Mouse (Mus musculus) intestine, embryonic 16.5 days (tissue): Measurements from ENCODE around the gene Gm11758. TPM values are rescaled to one million over a fixed set of nuclear protein-coding genes. Genes with fewer than 3 reads are reported as not detected.
A peak's percentile ranks its signal among the peaks of the same experiment; 100 is the strongest.
"Not testable (repeated sequence)": the region's sequence is repeated elsewhere in the genome, so short reads cannot be mapped to it uniquely, and the experiment has no call there.

Experiments used
- ATAC-seq: fragments of 200-750 bp; cut with Nextera tagmentation; 2 replicates; pipeline ENCODE4 v1.8.0; 2017; ENCODE audit warnings: moderate TSS enrichment, moderate library complexity
- H3K27ac ChIP-seq: fragments of 300-500 bp; sonication (generic); 2 replicates; pipeline ENCODE4 v1.5.1; 2014; ENCODE audit warnings: mild to moderate bottlenecking, low read length
- H3K27me3 ChIP-seq: fragments of 300-500 bp; sonication (generic); replicated peaks from 2 replicates; pipeline ENCODE4 v1.6.1; 2014; ENCODE audit warnings: low read length, control low read depth, mixed read lengths; ENCODE audit not compliant: control insufficient read depth, insufficient read depth
- H3K36me3 ChIP-seq: fragments of 300-500 bp; sonication (generic); 2 replicates; pipeline ENCODE4 v1.6.1; 2014; ENCODE audit warnings: low read length, control low read depth; ENCODE audit not compliant: control insufficient read depth, insufficient read depth
- H3K4me1 ChIP-seq: fragments of 300-500 bp; sonication (generic); 2 replicates; pipeline ENCODE4 v1.6.1; 2014; ENCODE audit warnings: low read length, control low read depth, mixed read lengths; ENCODE audit not compliant: control insufficient read depth, insufficient read depth
- H3K4me2 ChIP-seq: fragments of 300-500 bp; sonication (generic); 2 replicates; pipeline ENCODE4 v1.6.1; 2014; ENCODE audit warnings: low read depth, low read length, control low read depth
- H3K4me3 ChIP-seq: fragments of 300-500 bp; sonication (generic); 2 replicates; pipeline ENCODE4 v1.5.1; 2014; ENCODE audit warnings: mild to moderate bottlenecking, low read length
- H3K9ac ChIP-seq: fragments of 300-500 bp; sonication (generic); 2 replicates; pipeline ENCODE4 v1.6.1; 2014; ENCODE audit warnings: low read depth, low read length
- H3K9me3 ChIP-seq: fragments of 300-500 bp; sonication (generic); 2 replicates; pipeline ENCODE4 v1.6.1; 2016; ENCODE audit warnings: low read length, control low read depth; ENCODE audit not compliant: control insufficient read depth
- WGBS: fragments of 180-500 bp; shearing (Covaris S2); extraction: QIAGEN DNeasy Blood & Tissue Kit; methylation state at CpG from one replicate; pipeline ENCODE4 v1.1.7; 2014; 5-methylcytosine and 5-hydroxymethylcytosine counted together
- polyA plus RNA-seq: library from polyadenylated mRNA; unstranded; fragments of >200 nt; fragmentation: Nextera tagmentation; extraction: Ambion mirVana; gene quantifications from 2 replicates; pipeline ENCODE4 v1.2.1, GENCODE M21; 2015

Gene Gm11758
- polyA plus RNA-seq, result not detected in 2 replicates

DNA sequence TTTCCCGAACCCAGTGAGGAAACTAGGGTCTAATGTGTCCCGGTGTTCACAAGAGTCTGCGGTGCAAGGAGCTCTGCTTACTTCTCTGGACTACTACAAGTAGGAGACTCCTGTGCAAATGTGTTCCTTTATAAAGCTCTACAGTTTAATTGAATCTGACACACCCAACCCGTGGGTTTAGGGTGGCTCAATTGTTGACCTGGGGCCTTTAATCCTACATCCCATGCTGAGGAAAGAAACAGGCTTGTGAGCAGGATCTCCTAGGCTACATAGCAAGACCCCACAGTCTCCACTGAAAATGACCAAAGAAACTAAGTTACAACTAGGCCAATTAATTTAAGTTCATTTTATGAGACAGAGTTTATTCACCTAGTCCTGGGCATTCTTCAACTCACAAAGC is at the start of gene Gm11758:
Gene Gm11758 (minus strand): TSS at position 101 of the 400 bp plus-strand sequence.
- H3K9me3 ChIP-seq, H3K9ac ChIP-seq, H3K27ac ChIP-seq, H3K27me3 ChIP-seq, H3K4me3 ChIP-seq, H3K4me2 ChIP-seq, ATAC-seq, H3K36me3 ChIP-seq, H3K4me1 ChIP-seq: not testable (repeated sequence)
- WGBS, result no CpG with 5 or more reads among the region's 4 CpGs

DNA sequence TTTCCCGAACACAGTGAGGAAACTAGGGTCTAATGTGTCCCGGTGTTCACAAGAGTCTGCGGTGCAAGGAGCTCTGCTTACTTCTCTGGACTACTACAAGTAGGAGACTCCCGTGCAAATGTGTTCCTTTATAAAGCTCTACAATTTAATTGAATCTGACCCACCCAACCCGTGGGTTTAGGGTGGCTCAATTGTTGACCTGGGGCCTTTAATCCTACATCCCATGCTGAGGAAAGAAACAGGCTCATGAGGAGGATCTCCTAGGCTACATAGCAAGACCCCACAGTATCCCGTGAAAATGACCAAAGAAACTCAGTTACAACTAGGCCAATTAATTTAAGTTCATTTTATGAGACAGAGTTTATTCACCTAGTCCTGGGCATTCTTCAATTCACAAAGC is 44.6 kb upstream of the Gm11758 start, which contains the start of gene Gm11756:
Gene Gm11756 (minus strand): TSS at position 101 of the 400 bp plus-strand sequence.
- not testable (repeated sequence) for H3K36me3 ChIP-seq, H3K27me3 ChIP-seq, H3K9ac ChIP-seq, H3K27ac ChIP-seq, H3K4me2 ChIP-seq, H3K4me3 ChIP-seq, ATAC-seq, H3K9me3 ChIP-seq, H3K4me1 ChIP-seq
- WGBS, result 87% methylated on average over 6 of the region's 6 CpGs

- not testable (repeated sequence) for H3K4me1 ChIP-seq, H3K9me3 ChIP-seq, H3K36me3 ChIP-seq, H3K27ac ChIP-seq, H3K4me2 ChIP-seq, H3K4me3 ChIP-seq, H3K9ac ChIP-seq, H3K27me3 ChIP-seq, ATAC-seq
- no CpG with 5 or more reads among the region's 4 CpGs for WGBS
Observed at GRCm38 (mm10) chr4:73905853-73906252, 29.8 kb upstream of the Gm11758 start, which contains the start of gene Gm13871. Gene Gm13871, minus strand, starts transcription at chr4:73905953.

- not testable (repeated sequence) for ATAC-seq, H3K4me3 ChIP-seq, H3K36me3 ChIP-seq, H3K4me1 ChIP-seq, H3K9ac ChIP-seq, H3K4me2 ChIP-seq, H3K27me3 ChIP-seq, H3K27ac ChIP-seq, H3K9me3 ChIP-seq
- no CpG with 5 or more reads among the region's 4 CpGs for WGBS
Observed at GRCm38 (mm10) chr4:73891012-73891411, 14.9 kb upstream of the Gm11758 start, which contains the start of gene Gm11757. Gene Gm11757, minus strand, starts transcription at chr4:73891112.

DNA sequence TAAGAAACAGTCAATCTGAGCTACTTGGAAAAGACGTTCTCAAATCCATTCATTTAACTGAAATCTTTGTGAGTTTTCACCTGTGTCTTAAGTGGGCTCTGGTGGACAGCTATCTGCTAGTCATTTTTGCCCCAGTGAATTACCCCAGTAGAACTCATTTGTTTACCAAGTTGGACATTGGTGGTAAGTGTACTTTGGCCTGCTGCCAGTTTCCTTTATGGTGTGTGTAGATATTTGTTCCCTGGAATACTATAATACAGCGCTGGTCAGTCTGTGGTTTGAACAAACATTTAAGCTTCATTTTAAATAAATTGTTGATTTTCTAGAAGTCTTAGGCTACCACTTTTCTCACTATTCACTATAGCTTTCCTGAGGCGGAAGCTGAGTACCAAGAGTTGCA is 49.5 kb downstream of the Gm11758 start:
- Histone ChIP-seq H3K36me3 (no peaks in the 10 kb centered on the region), H3K27ac (no peak overlapping the region), H3K9me3 (no peaks in the 10 kb centered on the region), H3K4me3 (no peak overlapping the region), H3K9ac (no peak overlapping the region), H3K27me3 (no peaks in the 10 kb centered on the region), H3K4me2 (no peak overlapping the region), H3K4me1 (no peaks in the 10 kb centered on the region)
- peak; percentile 76 for ATAC-seq
- 60% methylated on average over 3 of the region's 3 CpGs for WGBS

Other genes starting within 250 kb of the Gm11758 start
- not detected in 2 replicates for gene Gm11236, start 238.1 kb downstream of the Gm11758 start, polyA plus RNA-seq
- gene Gm11239, start 207.9 kb downstream of the Gm11758 start, polyA plus RNA-seq, result not detected in 2 replicates
- not detected in 2 replicates for gene Gm428, start 192.8 kb downstream of the Gm11758 start, polyA plus RNA-seq
- gene Rasef, start 85.3 kb downstream of the Gm11758 start, polyA plus RNA-seq, result 4.1 and 4.5 TPM in 2 replicates
- gene Gm11757, start 14.8 kb upstream of the Gm11758 start, polyA plus RNA-seq, result not detected in 2 replicates
- gene Gm13871, start 29.7 kb upstream of the Gm11758 start, polyA plus RNA-seq, result not detected in 2 replicates
- gene Gm11756, start 44.5 kb upstream of the Gm11758 start, polyA plus RNA-seq, result not detected in 2 replicates
- gene 2310002L09Rik, start 74.6 kb upstream of the Gm11758 start, polyA plus RNA-seq, result not detected in 2 replicates
- 0.35 and 0.49 TPM in 2 replicates for gene Frmd3, start 137.2 kb upstream of the Gm11758 start, polyA plus RNA-seq